Mouse (Mus musculus) liver, adult 2 months (tissue): Measurements from ENCODE around the gene Gm20388.

Source experiments
- CTCF ChIP-seq: fragments of 200-500 bp; IDR thresholded peaks from 2 replicates; pipeline ENCODE4 v1.5.1; 2011; ENCODE audit warnings: low read depth, low read length, control low read depth
- POLR2A ChIP-seq: fragments of 200-500 bp; IDR thresholded peaks from 2 replicates; pipeline ENCODE4 v1.6.1; 2011; ENCODE audit warnings: low read length, control low read depth; ENCODE audit not compliant: insufficient read depth; ENCODE audit errors: extremely low read depth

DNA sequence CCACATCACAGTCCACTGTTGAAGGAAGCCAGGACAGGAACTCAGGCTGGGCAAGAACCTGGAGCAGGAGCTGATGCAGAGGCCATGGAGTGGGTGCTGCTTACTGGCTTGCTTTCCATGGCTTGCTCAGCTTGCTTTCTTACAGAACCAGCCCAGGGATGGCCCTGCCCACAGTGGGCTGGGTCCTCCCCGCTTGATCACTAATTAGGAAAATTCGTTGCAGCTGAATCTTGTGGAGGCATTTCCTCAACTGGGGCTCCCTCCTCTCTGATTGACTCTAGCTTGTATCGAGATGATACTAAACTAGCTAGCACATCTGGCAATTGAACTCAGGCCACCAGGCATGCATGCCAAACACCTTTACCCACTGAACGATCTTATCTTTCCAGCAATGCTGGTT is 4128.7 kb downstream of the Gm20388 start:
- TF ChIP-seq POLR2A (no peak), CTCF (no peak)
